11 mouse cellular contexts compared by ENCODE assay signal in the genomic region with DNA sequence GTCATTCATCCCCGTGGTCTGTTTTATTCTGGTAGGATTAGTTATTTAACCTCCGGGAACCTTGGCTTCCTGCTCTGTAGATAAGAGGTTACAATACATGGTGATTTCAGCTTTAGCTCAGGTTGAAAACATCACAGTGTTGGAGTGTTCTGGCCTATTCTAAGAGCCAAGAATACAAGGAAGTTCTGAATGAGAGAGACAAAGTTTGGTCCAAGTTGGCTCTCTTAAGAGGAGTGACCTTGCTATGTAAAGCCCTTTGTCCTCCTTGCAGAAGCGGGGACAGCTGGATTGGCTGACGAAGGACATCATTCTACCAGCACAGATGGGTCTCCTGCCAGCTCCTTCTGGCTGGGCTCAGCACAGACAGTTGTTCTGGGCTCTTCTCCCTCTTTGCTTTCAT.
A peak's percentile ranks its signal among the peaks of the same experiment; 100 is the strongest.
DNase-seq lines count a peak whose midpoint lies in the region; ATAC-seq lines count a peak whose summit lies in the region.
"Had no signal": no experiment of that assay in that cellular context is flagged by ENCODE, and none has a peak within 500 bp of the region (broad histone marks: within the 10 kb centered on the region; RNA-seq: fewer than 3 reads in every experiment).

No protein-coding gene starts in this region.

- intact Hi-C loops in left cerebral cortex, postnatal 25 days (cut with DNase I) = no loop called here

- H3K4me1 ChIP-seq in intestine, embryonic 16.5 days (ENCODE audit: control insufficient read depth, insufficient read depth, low read length) = peaks cover 6% of the 10 kb centered on the region
- H3K4me1 ChIP-seq in intestine, embryonic 15.5 days (replicated peaks) = peaks cover 11% of the 10 kb centered on the region; the same call in 1 of the 2 replicates
- peaks cover 12% of the 10 kb centered on the region; the same call in 1 of the 2 replicates for H3K4me1 ChIP-seq in kidney, embryonic 15.5 days

- no peaks in the 10 kb centered on the region for H3K9me3 ChIP-seq in intestine, embryonic 16.5 days (ENCODE audit: control insufficient read depth, low read length)
- H3K9me3 ChIP-seq in intestine, embryonic 15.5 days = no peaks in the 10 kb centered on the region
- no peaks in the 10 kb centered on the region for H3K9me3 ChIP-seq in kidney, embryonic 15.5 days (replicated peaks)

- no peaks in the 10 kb centered on the region for H3K27me3 ChIP-seq in intestine, embryonic 16.5 days (replicated peaks; ENCODE audit: control insufficient read depth, insufficient read depth, low read length)
- H3K27me3 ChIP-seq in intestine, embryonic 15.5 days (replicated peaks) = no peaks in the 10 kb centered on the region
- 0 out of 2 replicates have a peak, but pooled peaks cover 8% of the 10 kb centered on the region for H3K27me3 ChIP-seq in kidney, embryonic 15.5 days

- H3K4me3 ChIP-seq in intestine, embryonic 16.5 days (ENCODE audit: low read length) = no peak overlapping the region
- H3K4me3 ChIP-seq in intestine, embryonic 15.5 days (replicated peaks) = no peak overlapping the region
- no peak overlapping the region for H3K4me3 ChIP-seq in kidney, embryonic 15.5 days (replicated peaks)

- H3K27ac ChIP-seq in intestine, embryonic 16.5 days (ENCODE audit: low read length) = no peak overlapping the region
- no peak overlapping the region for H3K27ac ChIP-seq in intestine, embryonic 15.5 days
- peak overlapping the region; percentile 54 for H3K27ac ChIP-seq in kidney, embryonic 15.5 days

- no peaks in the 10 kb centered on the region for H3K36me3 ChIP-seq in intestine, embryonic 16.5 days (ENCODE audit: control insufficient read depth, insufficient read depth, low read length)
- H3K36me3 ChIP-seq in intestine, embryonic 15.5 days = no peaks in the 10 kb centered on the region
- H3K36me3 ChIP-seq in kidney, embryonic 15.5 days = no peaks in the 10 kb centered on the region

- ATAC-seq in intestine, embryonic 16.5 days = peak; percentile 55
- ATAC-seq in intestine, embryonic 15.5 days = no peak
- 0 out of 2 replicates have a peak, but pooled peaks have one; percentile 25 for ATAC-seq in kidney, embryonic 15.5 days (replicated peaks; ENCODE audit: low FRiP score)
- ATAC-seq: activated CD4-positive, CD25-positive, alpha-beta regulatory T cell, adult 4 months; CD4-positive, CD25-positive, alpha-beta regulatory T cell, adult 4 months; intestine, postnatal 0 days had no signal

- peak; percentile 64 for DNase-seq in gastrocnemius, postnatal 25 days
- DNase-seq in ovary, postnatal 10 days (ENCODE audit: low spot score) = peak; percentile 14
- DNase-seq in embryo, embryonic 11 days = no peak
- no peak for DNase-seq in left cerebral cortex, postnatal 25 days (ENCODE audit: low spot score in 2 of 2)
- DNase-seq in thymus, postnatal 10 days (ENCODE audit: low spot score in 2 of 2) = no peak

- whole genome bisulfite sequencing in intestine, embryonic 16.5 days = 34% methylated on average over 4 of the region's 4 CpGs
- 51% methylated on average over 4 of the region's 4 CpGs for WGBS in intestine, embryonic 15.5 days
- 43% methylated on average over 4 of the region's 4 CpGs for WGBS in kidney, embryonic 15.5 days

- H3K4me2 ChIP-seq in intestine, embryonic 16.5 days (ENCODE audit: low read depth, low read length) = no peak overlapping the region
- H3K4me2 ChIP-seq in intestine, embryonic 15.5 days (replicated peaks) = no peak overlapping the region
- H3K4me2 ChIP-seq in kidney, embryonic 15.5 days = no peak overlapping the region

- no peak overlapping the region for H3K9ac ChIP-seq in intestine, embryonic 16.5 days (ENCODE audit: low read depth, low read length)
- no peak overlapping the region for H3K9ac ChIP-seq in intestine, embryonic 15.5 days
- H3K9ac ChIP-seq in kidney, embryonic 15.5 days = no peak overlapping the region

Comparison
In these comparisons a context has a peak if more than half of its experiments do, and no peak if none do; other contexts are left out.
1. DNase-seq: peak in gastrocnemius, postnatal 25 days (single experiment) and ovary, postnatal 10 days (single experiment); none in embryo, embryonic 11 days (single experiment), left cerebral cortex, postnatal 25 days (0 of 2) and thymus, postnatal 10 days (0 of 2).